Mouse (Mus musculus): ENCODE results near the gene Enam. TPM values are rescaled to one million over a fixed set of nuclear protein-coding genes. Genes with fewer than 3 reads are reported as not detected.

Gene Enam
- total and polyA plus RNA-seq, 3 experiments, result 0.04 to 0.09 TPM; not detected in 1

DNA sequence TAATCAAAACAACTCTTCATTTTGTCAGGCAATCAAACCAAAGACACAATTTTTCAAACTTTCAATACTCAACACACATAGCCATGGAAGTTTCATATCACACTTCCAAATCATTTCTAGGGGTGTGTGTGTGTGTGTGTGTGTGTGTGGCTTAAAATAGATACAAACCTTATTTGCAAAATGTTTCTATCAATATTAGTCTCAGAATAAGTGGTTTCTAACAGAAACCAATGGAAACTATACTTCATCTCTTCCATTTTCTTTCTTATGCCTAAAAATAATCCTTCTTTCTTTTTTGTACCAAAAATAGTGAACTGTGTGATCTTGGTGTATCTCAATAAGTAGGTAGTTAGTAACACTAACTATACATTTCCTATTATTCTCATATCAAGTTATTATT is 53.1 kb downstream of the Enam start:
- 0 out of 2 replicates have a peak overlapping the region, but pooled peaks have one; percentile 39 for H3K9ac ChIP-seq (ENCODE audit: insufficient read depth, low read depth)
- no peak overlapping the region for H3K27ac ChIP-seq (ENCODE audit: insufficient read depth, low read depth)
- H3K79me2 ChIP-seq (replicated peaks; ENCODE audit: control insufficient read depth, extremely low read depth, insufficient read depth, poor library complexity, severe bottlenecking), result no peaks in the 10 kb centered on the region
- dilution Hi-C loops (cut with MboI; ENCODE audit: extremely low pct_ligation_motif_present, extremely low pct_unique_long_range_greater_than_20kb, low sequenced_read_pairs), result no loop called here
- peak; percentile 55; the same call in 1 of the 2 replicates for TF ChIP-seq JUND (conservative IDR thresholded peaks at IDR 0.05; ENCODE audit: low read depth, low read length)
- TF ChIP-seq CHD2 (IDR thresholded peaks at IDR 0.05; ENCODE audit: low read length), result no peak
- peak; percentile 58; the same call in 1 of the 2 replicates for TF ChIP-seq ETS1 (conservative IDR thresholded peaks at IDR 0.05; ENCODE audit: low read depth, low read length)
- TF ChIP-seq CHD1 (IDR thresholded peaks at IDR 0.05; ENCODE audit: low read depth, low read length), result no peak; the same call in 1 of the 2 replicates
- no peak for TF ChIP-seq POLR2AphosphoS2 (IDR thresholded peaks at IDR 0.05; ENCODE audit: low read depth, low read length)
- TF ChIP-seq JUN (IDR thresholded peaks at IDR 0.05; ENCODE audit: insufficient read depth, low read depth, low read length), result peak; percentile 39; the same call in 1 of the 2 replicates
- TF ChIP-seq HCFC1 (IDR thresholded peaks at IDR 0.05; ENCODE audit: low read depth, low read length), result no peak
- peak; percentile 96 for TF ChIP-seq MEF2A (IDR thresholded peaks at IDR 0.05; ENCODE audit: borderline replicate concordance, low read depth, low read length)
- no peak for TF ChIP-seq KAT2A (IDR thresholded peaks at IDR 0.05; ENCODE audit: insufficient replicate concordance, low read length)
- 0 out of 2 replicates have a peak, but pooled peaks have one; percentile 25 for TF ChIP-seq TCF12 (IDR thresholded peaks at IDR 0.05; ENCODE audit: low read depth, low read length)
- TF ChIP-seq SIN3A (IDR thresholded peaks at IDR 0.05; ENCODE audit: low read length), result no peak
- no peak for TF ChIP-seq RCOR1 (conservative IDR thresholded peaks at IDR 0.05; ENCODE audit: low read depth, low read length)
- peak; percentile 37; the same call in 1 of the 2 replicates for TF ChIP-seq BHLHE40 (IDR thresholded peaks at IDR 0.05; ENCODE audit: low read depth, low read length)
- TF ChIP-seq MAFK (IDR thresholded peaks at IDR 0.05; ENCODE audit: insufficient replicate concordance, low read length), result no peak
- no peak for TF ChIP-seq MAX (IDR thresholded peaks at IDR 0.05; ENCODE audit: low read length)
- TF ChIP-seq TBP (conservative IDR thresholded peaks at IDR 0.05; ENCODE audit: low read depth, low read length), result no peak
- no peak for TF ChIP-seq ZC3H11A (IDR thresholded peaks at IDR 0.05; ENCODE audit: low read depth, low read length)
- TF ChIP-seq ZKSCAN1 (IDR thresholded peaks at IDR 0.05; ENCODE audit: borderline replicate concordance, low read depth, low read length), result no peak
- peak; percentile 71 for TF ChIP-seq EP300 (IDR thresholded peaks at IDR 0.05; ENCODE audit: low read length)
- TF ChIP-seq E2F4 (IDR thresholded peaks at IDR 0.05; ENCODE audit: insufficient replicate concordance, low read depth, low read length), result no peak
- TF ChIP-seq IRF4 (IDR thresholded peaks at IDR 0.05; ENCODE audit: low read depth, low read length), result peak; percentile 57; the same call in 1 of the 2 replicates
- H3K27me3 ChIP-seq (replicated peaks), result no peaks in the 10 kb centered on the region
- H3K4me2 ChIP-seq (ENCODE audit: insufficient read depth, low read depth, poor library complexity, severe bottlenecking), result peak overlapping the region; percentile 84; the same call in 1 of the 2 replicates
- peaks cover 10 to 55% of the 10 kb centered on the region in 2 experiments for H3K4me1 ChIP-seq (ENCODE audit: control insufficient read depth in 1 of 2, insufficient read depth in 2 of 2)
- no peak overlapping the region for H3K4me3 ChIP-seq (replicated peaks in 1 of 3; ENCODE audit: low read depth in 2 of 3, low read length in 2 of 3, poor library complexity in 1 of 3)
- peaks cover 0 to 3% of the 10 kb centered on the region in 2 experiments for H3K36me3 ChIP-seq (replicated peaks in 1 of 2; ENCODE audit: control insufficient read depth in 1 of 2, insufficient read depth in 1 of 2, low read length in 1 of 2)
- no peak for DNase-seq (ENCODE audit: extremely low read depth)
- in situ Hi-C loops (cut with MboI; ENCODE audit: low pct_ligation_motif_present, low pct_unique_long_range_greater_than_20kb, low sequenced_read_pairs), result no loop called here
- no peaks in the 10 kb centered on the region for H3K9me3 ChIP-seq (replicated peaks; ENCODE audit: low read length)
